ENCODE assay signal across 8 mouse cellular contexts in the genomic region with DNA sequence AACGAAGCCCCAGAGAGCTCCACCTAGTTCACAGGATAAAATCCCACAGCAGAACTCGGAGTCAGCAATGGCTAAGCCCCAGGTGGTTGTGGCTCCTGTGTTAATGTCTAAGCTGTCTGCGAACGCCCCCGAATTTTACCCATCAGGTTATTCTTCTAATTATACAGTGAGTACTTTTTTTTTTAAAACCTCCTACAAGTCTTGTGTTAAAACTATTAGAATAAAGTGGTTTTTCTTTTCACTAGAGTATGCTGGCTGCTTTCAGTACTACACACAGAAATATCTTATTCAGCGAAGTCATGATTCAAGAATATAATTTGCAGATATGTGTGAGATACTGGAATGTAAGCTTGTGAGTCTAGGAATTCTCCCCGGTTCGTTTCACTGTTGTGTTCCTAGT. TPM values are rescaled to one million over a fixed set of nuclear protein-coding genes. Genes with fewer than 3 reads are reported as not detected.
A peak's percentile ranks its signal among the peaks of the same experiment; 100 is the strongest.
DNase-seq lines count a peak whose midpoint lies in the region; ATAC-seq and TF ChIP-seq lines count a peak whose summit lies in the region.

No protein-coding gene starts in this region.

- 11% methylated on average over 8 of the region's 8 CpGs for WGBS in lung, embryonic 15.5 days
- 12% methylated on average over 8 of the region's 8 CpGs for WGBS in heart, postnatal 0 days
- 17% methylated on average over 8 of the region's 8 CpGs for WGBS in liver, adult 2 months
- 10% methylated on average over 8 of the region's 8 CpGs for WGBS in stomach, embryonic 15.5 days

- DNase-seq in lung, postnatal 4 days, result no peak
- DNase-seq in c-Kit-positive CD71-positive TER-119-negative erythroid progenitor cells, embryonic 14.5 days (ENCODE audit: low read depth), result peak; percentile 21
- no peak for DNase-seq in heart, postnatal 0 days (ENCODE audit: low spot score)
- no peak for DNase-seq in liver, adult 2 months (ENCODE audit: extremely low read depth, low read depth, low spot score)
- no peak for DNase-seq in urinary bladder, postnatal 10 days (ENCODE audit: low spot score)
- no peak for DNase-seq in ovary, postnatal 36 days (ENCODE audit: low spot score)

- no peak for TF ChIP-seq EP300 in heart, postnatal 0 days (IDR thresholded peaks at IDR 0.05; ENCODE audit: low read depth)

- H3K4me2 ChIP-seq in lung, embryonic 15.5 days, result peak overlapping the region; percentile 78
- H3K4me2 ChIP-seq in heart, postnatal 0 days (ENCODE audit: low read depth, low read length), result peak overlapping the region; percentile 67
- H3K4me2 ChIP-seq in stomach, embryonic 15.5 days, result peak overlapping the region; percentile 68

- ATAC-seq in lung, embryonic 15.5 days (ENCODE audit: borderline replicate concordance, extremely low read depth, low FRiP score, low TSS enrichment), result no peak
- no peak for ATAC-seq in heart, postnatal 0 days (ENCODE audit: insufficient read depth, low read depth)
- no peak for ATAC-seq in stomach, embryonic 15.5 days (ENCODE audit: insufficient read depth, low FRiP score, low read depth)

- H3K27ac ChIP-seq in lung, embryonic 15.5 days, result peak overlapping the region; percentile 98; the same call in 1 of the 2 replicates
- peak overlapping the region; percentile 94 for H3K27ac ChIP-seq in heart, postnatal 0 days (ENCODE audit: low read depth)
- no peak overlapping the region for H3K27ac ChIP-seq in liver, adult 2 months (replicated peaks; ENCODE audit: insufficient read depth, low read depth, low read length)
- peak overlapping the region; percentile 98; the same call in 1 of the 2 replicates for H3K27ac ChIP-seq in stomach, embryonic 15.5 days

- peaks cover 16% of the 10 kb centered on the region for H3K79me2 ChIP-seq in liver, adult 2 months (ENCODE audit: control insufficient read depth, insufficient read depth, low read length)

- H3K27me3 ChIP-seq in lung, embryonic 15.5 days, result no peaks in the 10 kb centered on the region
- H3K27me3 ChIP-seq in heart, postnatal 0 days (ENCODE audit: control insufficient read depth, insufficient read depth, low read length), result no peaks in the 10 kb centered on the region
- no peaks in the 10 kb centered on the region for H3K27me3 ChIP-seq in liver, adult 2 months (ENCODE audit: control insufficient read depth, insufficient read depth, low read length)
- no peaks in the 10 kb centered on the region for H3K27me3 ChIP-seq in stomach, embryonic 15.5 days (replicated peaks)

- no peak for TF ChIP-seq CTCF in heart, postnatal 0 days (IDR thresholded peaks at IDR 0.05; ENCODE audit: low read depth)
- no peak for TF ChIP-seq CTCF in liver, adult 2 months (IDR thresholded peaks at IDR 0.05; ENCODE audit: low read depth, low read length)

- H3K4me1 ChIP-seq in lung, embryonic 15.5 days, result peaks cover 20% of the 10 kb centered on the region
- peaks cover 14% of the 10 kb centered on the region for H3K4me1 ChIP-seq in heart, postnatal 0 days (ENCODE audit: control insufficient read depth, insufficient read depth)
- peaks cover 12% of the 10 kb centered on the region; the same call in 1 of the 2 replicates for H3K4me1 ChIP-seq in liver, adult 2 months (ENCODE audit: control insufficient read depth, insufficient read depth, low read length)
- peaks cover 12% of the 10 kb centered on the region; the same call in 1 of the 2 replicates for H3K4me1 ChIP-seq in stomach, embryonic 15.5 days

- TF ChIP-seq POLR2A in liver, adult 2 months (IDR thresholded peaks at IDR 0.05; ENCODE audit: extremely low read depth, insufficient read depth, low read length), result no peak

- H3K9me3 ChIP-seq in lung, embryonic 15.5 days, result no peaks in the 10 kb centered on the region
- no peaks in the 10 kb centered on the region for H3K9me3 ChIP-seq in heart, postnatal 0 days (replicated peaks; ENCODE audit: control insufficient read depth, low read length)
- H3K9me3 ChIP-seq in stomach, embryonic 15.5 days, result no peaks in the 10 kb centered on the region

- H3K36me3 ChIP-seq in lung, embryonic 15.5 days, result 0 out of 2 replicates have a peak, but pooled peaks cover 3% of the 10 kb centered on the region
- H3K36me3 ChIP-seq in heart, postnatal 0 days (replicated peaks; ENCODE audit: control insufficient read depth, insufficient read depth, low read length), result peaks cover 6% of the 10 kb centered on the region
- H3K36me3 ChIP-seq in liver, adult 2 months (ENCODE audit: control insufficient read depth, insufficient read depth, low read length), result peaks cover 9% of the 10 kb centered on the region; the same call in 1 of the 2 replicates
- no peaks in the 10 kb centered on the region for H3K36me3 ChIP-seq in stomach, embryonic 15.5 days

- peak overlapping the region; percentile 98 for H3K4me3 ChIP-seq in lung, embryonic 15.5 days
- peak overlapping the region; percentile 89 for H3K4me3 ChIP-seq in heart, postnatal 0 days (ENCODE audit: low read depth, low read length)
- H3K4me3 ChIP-seq in liver, adult 2 months (ENCODE audit: insufficient read depth, low read depth, low read length), result peak overlapping the region; percentile 22; the same call in 1 of the 2 replicates
- H3K4me3 ChIP-seq in stomach, embryonic 15.5 days (replicated peaks), result peak overlapping the region; percentile 98

- H3K9ac ChIP-seq in lung, embryonic 15.5 days, result peak overlapping the region; percentile 99
- H3K9ac ChIP-seq in heart, postnatal 0 days (replicated peaks; ENCODE audit: low read depth, low read length), result peak overlapping the region; percentile 97
- no peak overlapping the region for H3K9ac ChIP-seq in liver, adult 2 months (ENCODE audit: low read depth, low read length)
- 0 out of 2 replicates have a peak overlapping the region, but pooled peaks have one; percentile 29 for H3K9ac ChIP-seq in stomach, embryonic 15.5 days

RNA-seq across cellular contexts. Expression of gene Paip1, which starts 1.8 kb away (rescaled TPM):
- 69.2 and 72.9 TPM in 2 replicates for polyA plus RNA-seq in lung, embryonic 15.5 days (2015; fragmentation: Nextera tagmentation; extraction: Ambion mirVana)
- total RNA-seq in heart, postnatal 0 days (2014; rRNA removed; ENCODE audit: low replicate concordance), result 102 and 204 TPM in 2 replicates
- polyA plus RNA-seq in heart, postnatal 0 days (2015; fragmentation: Nextera tagmentation; extraction: Ambion mirVana), result 31.2 and 32.4 TPM in 2 replicates
- total RNA-seq in liver, adult 2 months (2014; rRNA removed), result 40.9 and 51.3 TPM in 2 replicates
- 11.4 and 12.2 TPM in 2 replicates for polyA plus RNA-seq in liver, adult 2 months (2012; rRNA removed)
- 70.5 and 76.3 TPM in 2 replicates for polyA plus RNA-seq in stomach, embryonic 15.5 days (2015; fragmentation: Nextera tagmentation; extraction: Ambion mirVana)

RNA-seq across cellular contexts. Expression of gene 4833420G17Rik, which starts 32.4 kb away (rescaled TPM):
- 52.0 and 53.1 TPM in 2 replicates for polyA plus RNA-seq in lung, embryonic 15.5 days (2015; fragmentation: Nextera tagmentation; extraction: Ambion mirVana)
- total RNA-seq in heart, postnatal 0 days (2014; rRNA removed; ENCODE audit: low replicate concordance), result 18.4 and 40.8 TPM in 2 replicates
- polyA plus RNA-seq in heart, postnatal 0 days (2015; fragmentation: Nextera tagmentation; extraction: Ambion mirVana), result 26.6 and 28.1 TPM in 2 replicates
- total RNA-seq in liver, adult 2 months (2014; rRNA removed), result 25.9 and 27.1 TPM in 2 replicates
- polyA plus RNA-seq in liver, adult 2 months (2012; rRNA removed), result 5.9 and 13.1 TPM in 2 replicates
- 52.8 and 55.4 TPM in 2 replicates for polyA plus RNA-seq in stomach, embryonic 15.5 days (2015; fragmentation: Nextera tagmentation; extraction: Ambion mirVana)

RNA-seq across cellular contexts. Expression of gene Tmem267, which starts 57.7 kb away (rescaled TPM):
- 1.3 and 1.4 TPM in 2 replicates for polyA plus RNA-seq in lung, embryonic 15.5 days (2015; fragmentation: Nextera tagmentation; extraction: Ambion mirVana)
- 7.2 and 18.9 TPM in 2 replicates for total RNA-seq in heart, postnatal 0 days (2014; rRNA removed; ENCODE audit: low replicate concordance)
- 1.4 and 1.5 TPM in 2 replicates for polyA plus RNA-seq in heart, postnatal 0 days (2015; fragmentation: Nextera tagmentation; extraction: Ambion mirVana)
- 13.4 and 14.2 TPM in 2 replicates for total RNA-seq in liver, adult 2 months (2014; rRNA removed)
- 4.4 and 6.5 TPM in 2 replicates for polyA plus RNA-seq in liver, adult 2 months (2012; rRNA removed)
- polyA plus RNA-seq in stomach, embryonic 15.5 days (2015; fragmentation: Nextera tagmentation; extraction: Ambion mirVana), result 0.97 and 1.4 TPM in 2 replicates

RNA-seq across cellular contexts. Expression of gene 3110070M22Rik, which starts 58.0 kb away (rescaled TPM):
- 1.2 and 1.7 TPM in 2 replicates for polyA plus RNA-seq in lung, embryonic 15.5 days (2015; fragmentation: Nextera tagmentation; extraction: Ambion mirVana)
- 0.12 and 7.1 TPM in 2 replicates for total RNA-seq in heart, postnatal 0 days (2014; rRNA removed; ENCODE audit: low replicate concordance)
- 1.4 and 1.7 TPM in 2 replicates for polyA plus RNA-seq in heart, postnatal 0 days (2015; fragmentation: Nextera tagmentation; extraction: Ambion mirVana)
- total RNA-seq in liver, adult 2 months (2014; rRNA removed), result 0.40 and 1.5 TPM in 2 replicates
- polyA plus RNA-seq in liver, adult 2 months (2012; rRNA removed), result 0.16 and 1.1 TPM in 2 replicates
- polyA plus RNA-seq in stomach, embryonic 15.5 days (2015; fragmentation: Nextera tagmentation; extraction: Ambion mirVana), result 1.1 and 1.7 TPM in 2 replicates

Comparison
In these comparisons a context has a peak if more than half of its experiments do, and no peak if none do; other contexts are left out.
1. H3K4me3 ChIP-seq: peak in every context shown above with its lines; median percentile 98 in lung, embryonic 15.5 days; 98 in stomach, embryonic 15.5 days; 89 in heart, postnatal 0 days; 22 in liver, adult 2 months.